Mouse (Mus musculus) midbrain, embryonic 11.5 days (tissue): ENCODE data around the gene Trim7. TPM values are rescaled to one million over a fixed set of nuclear protein-coding genes. Genes with fewer than 3 reads are reported as not detected.
A peak's percentile ranks its signal among the peaks of the same experiment; 100 is the strongest.

Experiments used
- ATAC-seq: fragments of 200-750 bp; cut with Nextera tagmentation; 2 replicates; pipeline ENCODE4 v1.8.0; 2017; ENCODE audit warnings: moderate TSS enrichment, moderate library complexity; ENCODE audit not compliant: low FRiP score
- DNase-seq: peaks from one replicate; pipeline ENCODE4 v3.0.0; 2015; ENCODE audit warnings: low spot score; ENCODE audit errors: missing footprints
- H3K27ac ChIP-seq: fragments of 300-500 bp; sonication (generic); 2 replicates; pipeline ENCODE4 v1.5.1; 2014; ENCODE audit warnings: low read depth, low read length
- H3K27me3 ChIP-seq: fragments of 300-500 bp; sonication (generic); 2 replicates; pipeline ENCODE4 v1.6.1; 2014; ENCODE audit warnings: mild to moderate bottlenecking, low read length, moderate library complexity, mixed read lengths; ENCODE audit not compliant: control insufficient read depth, insufficient read depth
- H3K36me3 ChIP-seq: fragments of 300-500 bp; sonication (generic); 2 replicates; pipeline ENCODE4 v1.6.1; 2014; ENCODE audit warnings: mild to moderate bottlenecking, low read length, moderate library complexity, mixed read lengths; ENCODE audit not compliant: control insufficient read depth, insufficient read depth
- H3K4me1 ChIP-seq: fragments of 300-500 bp; sonication (generic); 2 replicates; pipeline ENCODE4 v1.6.1; 2014; ENCODE audit warnings: low read length; ENCODE audit not compliant: control insufficient read depth, insufficient read depth
- H3K4me2 ChIP-seq: fragments of 300-500 bp; sonication (generic); 2 replicates; pipeline ENCODE4 v1.6.1; 2014; ENCODE audit warnings: mild to moderate bottlenecking, moderate library complexity
- H3K4me3 ChIP-seq: fragments of 300-500 bp; sonication (generic); 2 replicates; pipeline ENCODE4 v1.5.1; 2014; ENCODE audit warnings: low read depth, low read length
- H3K9ac ChIP-seq: fragments of 300-500 bp; sonication (generic); 2 replicates; pipeline ENCODE4 v1.6.1; 2014; ENCODE audit warnings: low read length
- H3K9me3 ChIP-seq: fragments of 300-500 bp; sonication (generic); 2 replicates; pipeline ENCODE4 v1.6.1; 2016; ENCODE audit warnings: low read length; ENCODE audit not compliant: control insufficient read depth
- WGBS: fragments of 180-500 bp; shearing (Covaris S2); extraction: QIAGEN DNeasy Blood & Tissue Kit; methylation state at CpG from one replicate; pipeline ENCODE4 v1.1.7; 2014; 5-methylcytosine and 5-hydroxymethylcytosine counted together
- polyA plus RNA-seq: library from polyadenylated mRNA; unstranded; fragments of >200 nt; fragmentation: Nextera tagmentation; extraction: Ambion mirVana; gene quantifications from 2 replicates; pipeline ENCODE4 v1.2.1, GENCODE M21; 2014

Trim7 gene
- polyA plus RNA-seq, 1 experiment from 2014 or later, result 0.40 TPM

GRCm38 (mm10) chr11:48831273-48831672 is 5.3 kb downstream of the Trim7 start:
- ATAC-seq, result no peak
- no peak overlapping the region for H3K9ac ChIP-seq
- H3K4me1 ChIP-seq, result peaks cover 2% of the 10 kb centered on the region; the same call in 1 of the 2 replicates
- H3K4me3 ChIP-seq, result no peak overlapping the region
- H3K27ac ChIP-seq, result no peak overlapping the region
- H3K9me3 ChIP-seq, result no peaks in the 10 kb centered on the region
- no peaks in the 10 kb centered on the region for H3K36me3 ChIP-seq
- 66% methylated on average over 2 of the region's 2 CpGs for WGBS
- DNase-seq, result no peak
- peaks cover 4% of the 10 kb centered on the region; the same call in 1 of the 2 replicates for H3K27me3 ChIP-seq
- no peak overlapping the region for H3K4me2 ChIP-seq

DNA sequence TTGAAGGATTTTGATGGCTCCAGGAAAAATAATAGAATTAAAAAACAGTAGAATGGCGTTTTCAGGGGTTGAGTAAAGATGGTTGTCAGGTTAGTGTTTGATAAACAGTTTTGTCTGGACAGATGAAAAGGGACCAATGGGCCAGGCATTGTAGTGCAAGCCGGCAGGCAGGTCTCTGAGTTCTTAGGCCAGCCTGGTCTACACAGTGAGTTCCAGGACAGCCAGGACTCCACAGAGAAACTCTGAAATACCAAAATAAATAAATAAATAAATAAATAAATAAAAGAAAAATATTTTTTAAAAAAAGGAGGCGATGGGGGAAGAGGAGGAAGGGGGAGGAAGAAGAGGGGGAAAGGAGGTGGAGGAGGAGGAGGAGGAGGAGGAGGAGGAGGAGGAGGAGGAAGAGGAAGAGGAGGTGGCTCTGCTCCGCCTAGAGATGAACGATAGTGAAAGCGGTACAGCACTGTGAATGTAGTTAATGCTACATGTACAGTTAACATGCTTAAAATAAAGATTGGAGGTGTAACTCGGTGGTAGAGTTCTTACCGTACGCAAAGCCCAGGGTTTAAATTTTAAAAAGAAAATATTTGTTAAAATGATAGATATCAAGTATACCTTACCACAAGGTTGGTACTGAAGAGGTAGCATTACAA is 7.3 kb downstream of the Trim7 start:
- Histone ChIP-seq H3K4me1 (peaks cover 4% of the 10 kb centered on the region; the same call in 1 of the 2 replicates), H3K9ac (no peak overlapping the region), H3K36me3 (no peaks in the 10 kb centered on the region), H3K4me2 (peak overlapping the region; percentile 24; the same call in 1 of the 2 replicates), H3K4me3 (0 out of 2 replicates have a peak overlapping the region, but pooled peaks have one; percentile 11), H3K9me3 (no peaks in the 10 kb centered on the region), H3K27me3 (peaks cover 13% of the 10 kb centered on the region), H3K27ac (no peak overlapping the region)
- ATAC-seq, result no peak
- no peak for DNase-seq
- 46% methylated on average over 9 of the region's 9 CpGs for WGBS

DNA sequence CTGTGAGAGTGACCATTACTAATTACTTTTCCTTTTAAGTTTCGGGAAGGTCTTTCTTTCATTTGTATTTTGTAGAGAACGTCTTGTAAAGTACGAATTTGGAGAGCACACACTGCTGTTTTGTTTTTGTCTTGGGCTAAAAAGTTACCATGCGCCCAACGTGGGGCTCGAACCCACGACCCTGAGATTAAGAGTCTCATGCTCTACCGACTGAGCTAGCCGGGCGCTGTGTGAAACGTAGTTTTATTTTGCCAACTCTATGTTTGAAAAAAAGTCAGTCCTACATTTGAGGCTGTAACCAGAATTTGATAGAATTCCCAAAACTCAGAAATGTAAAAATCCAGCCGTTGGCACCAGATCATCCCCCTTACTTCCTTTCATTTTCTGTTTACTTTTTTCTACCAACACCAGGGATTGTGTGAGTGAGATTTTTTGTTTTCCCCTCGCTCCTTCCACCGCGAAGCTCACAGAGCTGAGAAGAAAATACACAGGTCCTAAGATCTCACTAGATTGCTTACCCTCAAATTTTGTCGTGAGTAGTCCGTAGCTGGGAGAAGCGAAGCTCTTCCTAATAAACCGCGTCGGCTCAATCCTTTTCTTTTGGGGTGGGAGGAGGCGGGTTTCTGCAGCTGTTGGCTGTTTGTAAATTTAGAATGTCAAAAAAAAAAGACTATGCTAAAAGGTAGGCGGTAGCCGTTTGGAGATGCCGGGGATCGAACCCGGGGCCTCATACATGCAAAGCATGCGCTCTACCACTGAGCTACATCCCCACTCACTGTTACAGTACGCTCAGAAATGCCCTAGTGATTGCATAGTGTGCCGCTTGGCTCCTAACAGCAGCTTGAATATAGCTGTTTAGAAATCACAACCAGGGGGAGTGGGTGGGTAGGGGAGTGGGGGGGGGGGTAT is 8.0 kb downstream of the Trim7 start:
- H3K9me3 ChIP-seq, result no peaks in the 10 kb centered on the region
- ATAC-seq (peak; percentile 87), DNase-seq (peak; percentile 100)
- under 1% methylated on average over 30 of the region's 30 CpGs for WGBS
- peak overlapping the region; percentile 37 for H3K4me3 ChIP-seq
- peaks cover 9% of the 10 kb centered on the region for H3K4me1 ChIP-seq
- H3K27ac ChIP-seq, result no peak overlapping the region
- no peaks in the 10 kb centered on the region for H3K36me3 ChIP-seq
- peak overlapping the region; percentile 35 for H3K9ac ChIP-seq
- H3K27me3 ChIP-seq, result peaks cover 20% of the 10 kb centered on the region
- peak overlapping the region; percentile 40 for H3K4me2 ChIP-seq

DNA sequence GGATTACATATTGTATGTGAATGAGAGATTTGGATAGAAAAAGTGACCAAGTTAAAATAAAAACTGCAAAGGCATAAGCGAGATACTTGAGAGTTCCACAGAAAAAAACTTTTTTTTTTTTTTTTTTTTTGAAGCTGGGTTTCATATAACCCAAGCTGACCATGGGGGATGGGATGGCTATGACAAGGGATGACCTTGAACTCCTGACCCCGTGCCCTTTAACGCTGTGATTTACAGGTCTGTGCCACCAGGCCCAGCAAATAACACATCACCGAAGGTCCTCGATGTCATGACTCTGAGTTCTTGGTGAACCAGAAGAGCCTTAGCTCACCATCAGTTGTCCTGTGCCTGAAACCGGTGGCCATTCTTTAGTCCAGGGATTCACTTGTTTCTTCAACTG is 10.0 kb downstream of the Trim7 start:
- Histone ChIP-seq H3K4me3 (no peak overlapping the region), H3K27me3 (peaks cover 25% of the 10 kb centered on the region), H3K9ac (no peak overlapping the region), H3K4me2 (no peak overlapping the region), H3K9me3 (no peaks in the 10 kb centered on the region), H3K36me3 (no peaks in the 10 kb centered on the region), H3K4me1 (peaks cover 9% of the 10 kb centered on the region), H3K27ac (no peak overlapping the region)
- no peak for ATAC-seq
- no peak for DNase-seq
- 76% methylated on average over 6 of the region's 6 CpGs for WGBS

- H3K27me3 ChIP-seq, result peaks cover 25% of the 10 kb centered on the region
- peak overlapping the region; percentile 48 for H3K9ac ChIP-seq
- WGBS, result 7% methylated on average over 11 of the region's 11 CpGs
- ATAC-seq, result no peak
- H3K9me3 ChIP-seq, result no peaks in the 10 kb centered on the region
- H3K36me3 ChIP-seq, result no peaks in the 10 kb centered on the region
- peak overlapping the region; percentile 68 for H3K4me3 ChIP-seq
- H3K27ac ChIP-seq, result no peak overlapping the region
- H3K4me1 ChIP-seq, result peaks cover 9% of the 10 kb centered on the region
- peak overlapping the region; percentile 89 for H3K4me2 ChIP-seq
- peak; percentile 85 for DNase-seq
These were observed 11.0 kb downstream of the Trim7 start for GRCm38 (mm10) chr11:48836990-48837309.

DNA sequence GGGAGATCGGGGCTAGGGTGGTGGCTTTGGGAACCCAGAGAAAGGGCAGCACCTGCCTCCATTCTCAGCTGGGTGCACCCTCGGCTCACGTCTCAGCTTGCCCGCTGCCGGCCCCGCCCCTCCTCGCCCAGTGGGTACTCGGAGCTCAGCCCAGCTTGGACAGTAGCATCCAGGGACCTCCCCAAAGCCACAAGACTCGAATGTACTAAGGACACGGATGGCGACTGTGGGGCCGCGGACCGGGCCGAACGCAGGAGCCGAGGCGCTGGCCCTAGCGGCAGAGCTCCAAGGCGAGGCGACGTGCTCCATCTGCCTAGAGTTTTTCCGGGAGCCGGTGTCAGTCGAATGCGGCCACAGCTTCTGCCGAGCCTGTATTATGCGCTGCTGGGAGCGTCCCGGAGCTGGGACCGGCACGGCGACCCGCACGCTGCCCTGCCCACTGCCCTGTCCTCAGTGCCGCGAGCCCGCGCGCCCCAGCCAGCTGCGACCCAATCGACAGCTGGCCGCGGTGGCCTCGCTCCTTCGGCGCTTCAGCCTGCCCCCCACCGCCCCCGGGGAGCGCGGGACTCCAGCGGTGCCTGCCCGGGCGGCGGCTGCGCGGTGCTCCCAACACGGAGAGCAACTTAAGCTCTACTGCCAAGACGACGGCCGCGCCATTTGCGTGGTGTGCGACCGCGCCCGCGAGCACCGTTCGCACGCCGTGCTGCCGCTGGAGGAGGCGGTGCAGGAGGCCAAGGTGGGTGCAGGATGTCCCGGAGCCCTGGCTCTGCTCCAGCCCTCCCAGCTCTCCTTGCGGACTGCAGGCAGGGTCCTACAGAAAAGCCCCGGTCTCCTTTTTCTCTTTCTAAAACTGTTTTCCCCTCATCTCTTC is 11.6 kb downstream of the Trim7 start:
- DNase-seq (peak; percentile 94), ATAC-seq (peak; percentile 45)
- Histone ChIP-seq H3K4me1 (peaks cover 9% of the 10 kb centered on the region), H3K4me3 (peak overlapping the region; percentile 68), H3K36me3 (no peaks in the 10 kb centered on the region), H3K4me2 (peak overlapping the region; percentile 89), H3K9ac (peak overlapping the region; percentile 48), H3K27me3 (peaks cover 25% of the 10 kb centered on the region), H3K27ac (no peak overlapping the region), H3K9me3 (no peaks in the 10 kb centered on the region)
- WGBS, result under 1% methylated on average over 77 of the region's 77 CpGs

- peak overlapping the region; percentile 48 for H3K9ac ChIP-seq
- WGBS, result 4% methylated on average over 16 of the region's 16 CpGs
- peaks cover 25% of the 10 kb centered on the region for H3K27me3 ChIP-seq
- peak overlapping the region; percentile 89 for H3K4me2 ChIP-seq
- DNase-seq (peak; percentile 88), ATAC-seq (no peak)
- no peaks in the 10 kb centered on the region for H3K9me3 ChIP-seq
- no peak overlapping the region for H3K27ac ChIP-seq
- H3K36me3 ChIP-seq, result no peaks in the 10 kb centered on the region
- peak overlapping the region; percentile 68 for H3K4me3 ChIP-seq
- H3K4me1 ChIP-seq, result peaks cover 9% of the 10 kb centered on the region
These were observed 12.3 kb downstream of the Trim7 start for GRCm38 (mm10) chr11:48838181-48838797.

GRCm38 (mm10) chr11:48838879-48839680 is 13.1 kb downstream of the Trim7 start:
- Histone ChIP-seq H3K4me2 (peak overlapping the region; percentile 89), H3K4me3 (no peak overlapping the region), H3K27me3 (peaks cover 25% of the 10 kb centered on the region), H3K27ac (no peak overlapping the region), H3K9me3 (no peaks in the 10 kb centered on the region), H3K4me1 (peaks cover 9% of the 10 kb centered on the region), H3K36me3 (no peaks in the 10 kb centered on the region), H3K9ac (no peak overlapping the region)
- WGBS, result 72% methylated on average over 10 of the region's 10 CpGs
- ATAC-seq (no peak), DNase-seq (no peak)
